Mouse (Mus musculus): Measurements from ENCODE around the gene Lypd6.

DNA sequence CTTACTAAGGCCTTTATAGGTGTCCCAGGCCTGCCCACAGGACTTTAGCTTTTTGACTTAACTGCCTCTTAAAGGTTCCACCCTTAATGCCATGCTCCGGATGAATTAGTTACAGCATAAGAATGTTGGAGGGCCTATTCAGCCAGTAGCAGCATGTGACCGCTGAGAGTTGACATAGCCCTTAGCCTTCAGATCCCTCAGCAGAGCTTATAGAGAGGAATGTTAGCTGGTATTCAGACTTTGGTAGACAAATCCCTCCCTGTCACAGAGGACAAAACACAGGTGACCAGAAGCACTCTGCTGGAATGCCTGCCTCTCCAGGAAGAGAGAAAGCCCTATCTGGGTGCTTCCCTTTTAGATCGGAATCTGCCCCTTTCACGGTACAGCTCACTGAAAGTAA, 109.5 kb downstream of the Lypd6 start:
- TF ChIP-seq GATA1 (IDR thresholded peaks at IDR 0.05; ENCODE audit: low read length): no peak
- TF ChIP-seq TAL1 (IDR thresholded peaks at IDR 0.05; ENCODE audit: low read length): no peak
